Mouse (Mus musculus): ENCODE measurements at regions not wholly inside any gene's neighbourhood (a gene's known extent, or its start where the extent isn't known, plus 50 kb on each side); places are given as distances from the start of the nearest gene placed in this dataset.

DNA sequence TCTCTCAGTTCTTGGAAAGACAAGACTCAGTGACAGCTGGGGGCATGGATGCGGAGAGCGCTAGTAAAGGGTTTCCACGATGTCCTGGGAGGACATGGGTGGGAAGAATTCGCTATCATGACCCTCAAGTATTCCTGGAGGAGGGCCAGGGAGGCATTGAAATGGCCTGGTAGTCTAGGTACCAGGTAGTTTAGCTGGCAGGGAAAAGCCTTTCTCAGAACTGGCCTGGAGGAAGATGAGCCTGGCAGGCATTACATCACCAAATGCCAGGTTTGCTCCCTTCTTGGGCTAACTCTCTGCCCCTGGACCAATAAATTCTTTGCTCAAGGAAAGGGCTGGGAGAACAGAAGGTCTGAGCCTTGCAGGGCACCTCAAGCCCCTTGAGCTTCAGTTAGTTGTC is 118.5 kb downstream of the Vegfa start:
- TF ChIP-seq CTCF (IDR thresholded peaks at IDR 0.05; ENCODE audit: insufficient read depth, low read depth, low read length) (no peak), POLR2A (IDR thresholded peaks at IDR 0.05; ENCODE audit: insufficient read depth, low read depth, low read length) (no peak)
